Mouse (Mus musculus) layer of hippocampus, adult 9-10 months (tissue): Measurements from ENCODE around the gene Gm21746.
"Not testable (repeated sequence)": the region's sequence is repeated elsewhere in the genome, so short reads cannot be mapped to it uniquely, and the experiment has no call there.

ENCODE experiments used
- DNase-seq: peaks from one replicate; pipeline ENCODE4 v3.0.0; 2022; ENCODE audit warnings: low spot score

Gm21746 gene

GRCm38 (mm10) chrY:6237895-6238294 lies at the start of gene Gm21746:
TSS of gene Gm21746 (minus strand) at chrY:6237995.
- not testable (repeated sequence) for DNase-seq

GRCm38 (mm10) chrY:6266798-6267197 lies 29.0 kb upstream of the Gm21746 start, which contains the start of gene Gm20873:
TSS of gene Gm20873 (plus strand) at chrY:6267098.
- DNase-seq = not testable (repeated sequence)
